Mouse (Mus musculus) c-Kit-negative CD71-positive TER-119-positive erythroid progenitor cells, embryonic 14.5 days (primary cell): Measurements from ENCODE around the gene Tenm4.
"Not testable (repeated sequence)": the region's sequence is repeated elsewhere in the genome, so short reads cannot be mapped to it uniquely, and the experiment has no call there.

ENCODE experiments used
- DNase-seq: peaks from one replicate; pipeline ENCODE4 v3.0.0-alpha.2; 2013; ENCODE audit warnings: low read depth, low spot score

Gene Tenm4

GRCm38 (mm10) chr7:96890035-96890621, 719.1 kb downstream of the Tenm4 start:
- no peak for DNase-seq

GRCm38 (mm10) chr7:96890987-96891386, 719.9 kb downstream of the Tenm4 start:
- no peak for DNase-seq

GRCm38 (mm10) chr7:96899036-96899569, 728.1 kb downstream of the Tenm4 start:
- no peak for DNase-seq

GRCm38 (mm10) chr7:96902183-96902582, 731.1 kb downstream of the Tenm4 start:
- DNase-seq: no peak

- no peak for DNase-seq
These were observed 732.3 kb downstream of the Tenm4 start for GRCm38 (mm10) chr7:96903088-96903985.

- DNase-seq: no peak
These were observed 733.4 kb downstream of the Tenm4 start for GRCm38 (mm10) chr7:96904442-96904841.

GRCm38 (mm10) chr7:96904936-96905335, 733.9 kb downstream of the Tenm4 start:
- no peak for DNase-seq

GRCm38 (mm10) chr7:96905422-96905821, 734.4 kb downstream of the Tenm4 start:
- no peak for DNase-seq

GRCm38 (mm10) chr7:96906216-96906615, 735.2 kb downstream of the Tenm4 start:
- no peak for DNase-seq

GRCm38 (mm10) chr7:96907971-96908680, 737.1 kb downstream of the Tenm4 start:
- no peak for DNase-seq

- no peak for DNase-seq
These were observed 738.8 kb downstream of the Tenm4 start for GRCm38 (mm10) chr7:96909856-96910255.

GRCm38 (mm10) chr7:96910310-96910960, 739.4 kb downstream of the Tenm4 start:
- no peak for DNase-seq

GRCm38 (mm10) chr7:96914031-96914430, 743.0 kb downstream of the Tenm4 start:
- DNase-seq: peak; percentile 69

GRCm38 (mm10) chr7:96915452-96916105, 744.5 kb downstream of the Tenm4 start:
- peak; percentile 62 for DNase-seq

GRCm38 (mm10) chr7:96920447-96921095, 749.5 kb downstream of the Tenm4 start:
- no peak for DNase-seq

GRCm38 (mm10) chr7:96922927-96923326, 751.9 kb downstream of the Tenm4 start:
- DNase-seq: no peak

GRCm38 (mm10) chr7:96943715-96944377, 772.8 kb downstream of the Tenm4 start:
- no peak for DNase-seq

- not testable (repeated sequence) for DNase-seq
These were observed 775.5 kb downstream of the Tenm4 start for GRCm38 (mm10) chr7:96946501-96946900.

- DNase-seq: peak; percentile 96
These were observed 780.4 kb downstream of the Tenm4 start, which contains the start of gene Nars2 for GRCm38 (mm10) chr7:96951281-96952051. Gene Nars2, plus strand, starts transcription at chr7:96951505.
